Mouse (Mus musculus): ENCODE measurements around the gene Ice2. TPM values are rescaled to one million over a fixed set of nuclear protein-coding genes. Genes with fewer than 3 reads are reported as not detected.

Ice2 gene
- polyA plus RNA-seq, 1 experiment from 2014 or later: 21.0 TPM

GRCm38 (mm10) chr9:69468991-69469390 lies 71.3 kb downstream of the Ice2 start:
- Histone ChIP-seq H3K9me3 (ENCODE audit: low read length) (no peaks in the 10 kb centered on the region), H3K36me3 (ENCODE audit: insufficient read depth, low read length) (peaks cover 15% of the 10 kb centered on the region; the same call in 1 of the 2 replicates), H3K27me3 (ENCODE audit: insufficient read depth, low read length) (no peaks in the 10 kb centered on the region), H3K4me1 (ENCODE audit: insufficient read depth, low read length) (peaks cover 82% of the 10 kb centered on the region), H3K27ac (ENCODE audit: low read length) (peak overlapping the region; percentile 85), H3K4me3 (ENCODE audit: low read length) (no peak overlapping the region), H3K9ac (replicated peaks; ENCODE audit: low read length) (0 out of 2 replicates have a peak overlapping the region, but pooled peaks have one; percentile 35), H3K4me2 (replicated peaks; ENCODE audit: low read depth, low read length) (no peak overlapping the region)
- 12% methylated on average over 9 of the region's 9 CpGs for WGBS
- ATAC-seq (ENCODE audit: low FRiP score, low TSS enrichment): peak; percentile 76

DNA sequence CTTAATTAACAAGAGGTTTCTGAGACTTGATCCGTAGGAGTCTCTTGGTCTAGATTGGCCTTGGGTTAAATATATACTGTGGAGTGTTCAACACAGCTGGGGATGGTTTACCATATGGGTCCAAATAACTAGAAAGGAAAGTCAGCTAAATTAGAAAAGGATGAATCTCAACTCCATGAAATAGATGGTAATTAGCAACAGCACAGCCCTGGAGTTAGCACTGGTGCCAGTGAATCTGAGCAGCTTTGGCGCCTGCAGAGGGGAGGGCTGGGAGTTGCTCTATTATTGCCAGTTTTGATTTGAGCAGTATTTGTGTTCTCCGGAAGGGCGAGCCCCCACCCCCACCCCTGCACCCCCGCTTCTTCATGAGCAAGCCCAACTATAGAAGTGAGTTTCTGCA lies 72.7 kb downstream of the Ice2 start:
- peak overlapping the region; percentile 13; the same call in 1 of the 2 replicates for H3K4me2 ChIP-seq (replicated peaks; ENCODE audit: low read depth, low read length)
- peak overlapping the region; percentile 85 for H3K27ac ChIP-seq (ENCODE audit: low read length)
- 28% methylated on average over 5 of the region's 5 CpGs for WGBS
- no peak overlapping the region for H3K4me3 ChIP-seq (ENCODE audit: low read length)
- H3K9me3 ChIP-seq (ENCODE audit: low read length): no peaks in the 10 kb centered on the region
- ATAC-seq (ENCODE audit: low FRiP score, low TSS enrichment): no peak
- H3K27me3 ChIP-seq (ENCODE audit: insufficient read depth, low read length): no peaks in the 10 kb centered on the region
- H3K36me3 ChIP-seq (ENCODE audit: insufficient read depth, low read length): peaks cover 12% of the 10 kb centered on the region; the same call in 1 of the 2 replicates
- no peak overlapping the region for H3K9ac ChIP-seq (replicated peaks; ENCODE audit: low read length)
- peaks cover 78% of the 10 kb centered on the region for H3K4me1 ChIP-seq (ENCODE audit: insufficient read depth, low read length)

GRCm38 (mm10) chr9:69470921-69471320 lies 73.2 kb downstream of the Ice2 start:
- peak overlapping the region; percentile 13; the same call in 1 of the 2 replicates for H3K4me2 ChIP-seq (replicated peaks; ENCODE audit: low read depth, low read length)
- peaks cover 75% of the 10 kb centered on the region for H3K4me1 ChIP-seq (ENCODE audit: insufficient read depth, low read length)
- no peaks in the 10 kb centered on the region for H3K27me3 ChIP-seq (ENCODE audit: insufficient read depth, low read length)
- peak; percentile 82 for ATAC-seq (ENCODE audit: low FRiP score, low TSS enrichment)
- no peaks in the 10 kb centered on the region for H3K9me3 ChIP-seq (ENCODE audit: low read length)
- peak overlapping the region; percentile 85 for H3K27ac ChIP-seq (ENCODE audit: low read length)
- 7% methylated on average over 6 of the region's 6 CpGs for WGBS
- H3K9ac ChIP-seq (replicated peaks; ENCODE audit: low read length): no peak overlapping the region; the same call in 1 of the 2 replicates
- peaks cover 10% of the 10 kb centered on the region; the same call in 1 of the 2 replicates for H3K36me3 ChIP-seq (ENCODE audit: insufficient read depth, low read length)
- no peak overlapping the region for H3K4me3 ChIP-seq (ENCODE audit: low read length)

DNA sequence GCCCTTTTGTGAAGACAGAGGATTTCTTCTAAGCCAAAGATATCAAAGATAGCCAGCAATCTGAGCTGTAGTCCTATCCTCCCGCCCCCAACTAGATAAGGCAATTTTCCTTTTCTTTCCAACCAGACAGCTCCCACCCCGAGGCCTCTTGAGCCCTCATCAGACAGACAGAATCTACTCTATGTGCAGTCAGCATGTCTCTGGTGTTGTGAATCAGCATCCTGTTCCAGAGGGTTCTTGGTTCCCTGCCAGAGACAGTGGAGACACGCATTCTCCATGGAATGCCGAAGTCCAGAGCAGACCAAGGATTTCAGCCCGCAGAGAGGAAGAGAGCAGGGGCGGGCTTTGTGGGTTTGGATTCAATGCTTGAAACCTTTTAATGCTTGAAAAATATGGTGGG lies 75.0 kb downstream of the Ice2 start:
- Histone ChIP-seq H3K4me1 (ENCODE audit: insufficient read depth, low read length) (peaks cover 72% of the 10 kb centered on the region), H3K27ac (ENCODE audit: low read length) (peak overlapping the region; percentile 73), H3K4me3 (ENCODE audit: low read length) (no peak overlapping the region), H3K36me3 (ENCODE audit: insufficient read depth, low read length) (peaks cover 12% of the 10 kb centered on the region; the same call in 1 of the 2 replicates), H3K27me3 (ENCODE audit: insufficient read depth, low read length) (no peaks in the 10 kb centered on the region), H3K4me2 (replicated peaks; ENCODE audit: low read depth, low read length) (no peak overlapping the region), H3K9me3 (ENCODE audit: low read length) (no peaks in the 10 kb centered on the region), H3K9ac (replicated peaks; ENCODE audit: low read length) (no peak overlapping the region)
- 41% methylated on average over 6 of the region's 6 CpGs for WGBS
- ATAC-seq (ENCODE audit: low FRiP score, low TSS enrichment): peak; percentile 35; the same call in 1 of the 2 replicates

GRCm38 (mm10) chr9:69475873-69476272 lies 78.2 kb downstream of the Ice2 start:
- no peak overlapping the region for H3K27ac ChIP-seq (ENCODE audit: low read length)
- WGBS: 86% methylated on average over 6 of the region's 6 CpGs
- no peak for ATAC-seq (ENCODE audit: low FRiP score, low TSS enrichment)
- no peak overlapping the region for H3K4me2 ChIP-seq (replicated peaks; ENCODE audit: low read depth, low read length)
- H3K27me3 ChIP-seq (ENCODE audit: insufficient read depth, low read length): no peaks in the 10 kb centered on the region
- H3K9ac ChIP-seq (replicated peaks; ENCODE audit: low read length): no peak overlapping the region
- no peak overlapping the region for H3K4me3 ChIP-seq (ENCODE audit: low read length)
- peaks cover 60% of the 10 kb centered on the region for H3K4me1 ChIP-seq (ENCODE audit: insufficient read depth, low read length)
- H3K9me3 ChIP-seq (ENCODE audit: low read length): no peaks in the 10 kb centered on the region
- H3K36me3 ChIP-seq (ENCODE audit: insufficient read depth, low read length): peaks cover 20% of the 10 kb centered on the region

DNA sequence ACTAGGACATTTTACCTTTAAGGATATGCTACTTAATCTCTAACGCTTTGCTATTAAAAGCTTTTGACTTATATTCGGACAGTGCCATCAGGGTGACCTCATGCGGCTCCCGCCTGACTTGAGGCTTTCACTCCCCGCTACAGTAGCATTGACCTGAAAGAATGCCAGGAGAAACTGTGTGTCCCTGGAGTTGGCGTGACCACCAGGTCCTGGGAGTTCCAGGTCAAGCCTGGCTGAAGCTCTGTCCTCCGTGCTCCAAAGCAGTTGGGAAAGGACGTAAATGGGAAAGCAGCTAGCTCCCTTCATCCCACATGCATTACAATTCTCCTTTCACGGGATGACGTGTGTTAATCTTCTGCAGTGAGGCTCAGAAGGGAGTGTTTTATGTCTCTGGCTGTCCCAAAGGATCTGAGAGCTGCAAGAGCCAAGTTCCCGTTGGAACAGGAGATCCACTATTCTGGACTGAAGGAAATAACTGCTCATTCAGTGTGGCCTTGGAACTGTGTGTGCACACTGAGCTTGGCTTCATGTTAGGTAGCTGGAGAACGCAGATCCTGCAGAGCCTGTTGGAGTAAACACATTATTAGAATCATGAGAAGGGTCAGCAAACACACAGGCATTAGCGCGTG lies 79.6 kb downstream of the Ice2 start:
- H3K9me3 ChIP-seq (ENCODE audit: low read length): no peaks in the 10 kb centered on the region
- H3K36me3 ChIP-seq (ENCODE audit: insufficient read depth, low read length): peaks cover 26% of the 10 kb centered on the region
- peak overlapping the region; percentile 61 for H3K27ac ChIP-seq (ENCODE audit: low read length)
- peak overlapping the region; percentile 36; the same call in 1 of the 2 replicates for H3K9ac ChIP-seq (replicated peaks; ENCODE audit: low read length)
- H3K4me2 ChIP-seq (replicated peaks; ENCODE audit: low read depth, low read length): no peak overlapping the region
- no peak for ATAC-seq (ENCODE audit: low FRiP score, low TSS enrichment)
- WGBS: 34% methylated on average over 14 of the region's 14 CpGs
- H3K4me1 ChIP-seq (ENCODE audit: insufficient read depth, low read length): peaks cover 45% of the 10 kb centered on the region
- no peak overlapping the region for H3K4me3 ChIP-seq (ENCODE audit: low read length)
- H3K27me3 ChIP-seq (ENCODE audit: insufficient read depth, low read length): no peaks in the 10 kb centered on the region

GRCm38 (mm10) chr9:69477824-69478222 lies 80.1 kb downstream of the Ice2 start:
- no peak overlapping the region for H3K4me3 ChIP-seq (ENCODE audit: low read length)
- no peak for ATAC-seq (ENCODE audit: low FRiP score, low TSS enrichment)
- no peaks in the 10 kb centered on the region for H3K27me3 ChIP-seq (ENCODE audit: insufficient read depth, low read length)
- peak overlapping the region; percentile 61; the same call in 1 of the 2 replicates for H3K27ac ChIP-seq (ENCODE audit: low read length)
- H3K4me1 ChIP-seq (ENCODE audit: insufficient read depth, low read length): peaks cover 40% of the 10 kb centered on the region
- peaks cover 28% of the 10 kb centered on the region for H3K36me3 ChIP-seq (ENCODE audit: insufficient read depth, low read length)
- WGBS: 50% methylated on average over 6 of the region's 6 CpGs
- H3K9ac ChIP-seq (replicated peaks; ENCODE audit: low read length): peak overlapping the region; percentile 9; the same call in 1 of the 2 replicates
- no peaks in the 10 kb centered on the region for H3K9me3 ChIP-seq (ENCODE audit: low read length)
- H3K4me2 ChIP-seq (replicated peaks; ENCODE audit: low read depth, low read length): no peak overlapping the region

- Histone ChIP-seq H3K4me1 (ENCODE audit: insufficient read depth, low read length) (peaks cover 34% of the 10 kb centered on the region), H3K27me3 (ENCODE audit: insufficient read depth, low read length) (no peaks in the 10 kb centered on the region), H3K9ac (replicated peaks; ENCODE audit: low read length) (no peak overlapping the region), H3K4me3 (ENCODE audit: low read length) (no peak overlapping the region), H3K9me3 (ENCODE audit: low read length) (no peaks in the 10 kb centered on the region), H3K27ac (ENCODE audit: low read length) (no peak overlapping the region), H3K36me3 (ENCODE audit: insufficient read depth, low read length) (peaks cover 43% of the 10 kb centered on the region), H3K4me2 (replicated peaks; ENCODE audit: low read depth, low read length) (no peak overlapping the region)
- 0% methylated on average over 1 of the region's 1 CpGs for WGBS
- ATAC-seq (ENCODE audit: low FRiP score, low TSS enrichment): peak; percentile 42; the same call in 1 of the 2 replicates
Measured at GRCm38 (mm10) chr9:69480344-69480743, 82.6 kb downstream of the Ice2 start.
